Mouse (Mus musculus): ENCODE measurements around the gene Ptms.

Gene Ptms

DNA sequence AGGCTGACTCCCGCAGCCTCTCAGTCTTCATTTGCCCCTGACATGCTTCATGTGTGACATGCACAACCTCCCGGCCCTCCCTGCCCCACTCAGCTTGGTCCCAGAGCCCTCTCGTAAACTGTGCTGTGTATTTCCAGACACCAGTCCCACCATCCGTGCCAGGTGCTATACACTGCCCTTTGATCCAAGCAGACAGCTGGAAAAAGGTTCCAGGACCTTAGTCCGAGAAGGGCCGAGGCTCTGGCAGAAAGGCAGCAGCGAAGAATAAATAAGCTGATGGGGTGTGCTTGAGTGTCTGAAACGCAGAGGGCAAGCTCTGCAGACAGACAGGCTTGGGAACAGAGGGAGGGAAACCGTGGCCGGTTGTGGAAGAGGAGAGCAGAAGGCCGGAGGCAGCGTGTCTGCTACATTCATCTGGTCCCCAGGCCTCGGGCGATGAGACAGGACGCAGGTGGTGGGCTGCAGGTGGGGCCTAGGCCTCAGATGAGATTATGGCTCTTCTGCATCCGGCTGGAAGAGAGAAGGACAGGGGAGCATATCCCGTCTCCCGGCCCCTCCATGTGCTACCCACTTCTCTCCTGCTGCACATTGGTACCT lies 54.0 kb downstream of the Ptms start:
- DNase-seq (ENCODE audit: extremely low read depth, insufficient read length, low spot score), result no peak

All from 3134 (cell line).